Mouse (Mus musculus) spleen, postnatal 10 days (tissue): ENCODE results near the gene Gm28308.

Source experiments
- DNase-seq, 2 experiments: peaks; one replicate each; pipeline ENCODE4 v3.0.0; 2021 to 2022; ENCODE audit warnings: low spot score in 2 of 2

The Gm28308 gene

GRCm38 (mm10) chr6:52213119-52213986 lies at the start of gene Gm28308, which contains the start of gene Hoxa3:
Gm28308 (minus strand) TSS chr6:52213339.
Hoxa3 (minus strand) TSS chr6:52213336.
- DNase-seq = no peak

- no peak for DNase-seq
These were observed 49.6 kb upstream of the Gm28308 start for GRCm38 (mm10) chr6:52262463-52263320.

DNA sequence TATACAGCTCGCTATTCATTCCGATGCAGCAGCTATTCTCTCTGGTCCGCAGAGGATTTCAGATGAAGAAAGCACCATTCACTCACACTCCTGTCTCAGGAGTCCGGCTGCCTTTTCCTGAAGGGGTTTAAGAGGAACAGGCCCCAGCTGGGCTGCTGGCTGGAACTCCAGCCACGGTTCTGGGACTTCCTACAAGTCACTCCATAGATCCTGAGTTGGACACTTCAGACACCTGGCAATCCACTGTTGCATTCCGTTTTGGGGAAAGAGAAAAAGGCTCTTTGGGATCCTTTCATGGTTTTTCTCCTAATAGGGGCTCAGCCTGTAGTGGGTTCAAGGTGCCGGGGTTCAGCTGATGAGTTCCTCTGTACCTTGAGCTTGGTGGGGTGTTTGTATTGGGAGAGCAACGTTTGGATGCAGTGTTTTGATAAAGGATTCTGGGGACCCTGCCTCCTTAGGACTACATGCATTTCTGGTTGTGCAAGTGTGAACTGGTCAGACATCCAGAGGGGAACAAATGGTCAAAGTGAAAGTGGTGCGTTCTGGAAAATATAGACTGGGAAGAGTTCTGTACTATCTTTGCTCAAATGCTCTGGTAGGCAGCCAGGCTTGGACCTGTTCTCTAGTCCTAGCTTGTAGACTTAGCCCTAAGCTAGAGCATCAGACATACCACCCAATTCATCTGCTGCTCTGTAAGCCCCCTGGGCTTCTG lies 48.8 kb upstream of the Gm28308 start:
- no peak for DNase-seq

DNA sequence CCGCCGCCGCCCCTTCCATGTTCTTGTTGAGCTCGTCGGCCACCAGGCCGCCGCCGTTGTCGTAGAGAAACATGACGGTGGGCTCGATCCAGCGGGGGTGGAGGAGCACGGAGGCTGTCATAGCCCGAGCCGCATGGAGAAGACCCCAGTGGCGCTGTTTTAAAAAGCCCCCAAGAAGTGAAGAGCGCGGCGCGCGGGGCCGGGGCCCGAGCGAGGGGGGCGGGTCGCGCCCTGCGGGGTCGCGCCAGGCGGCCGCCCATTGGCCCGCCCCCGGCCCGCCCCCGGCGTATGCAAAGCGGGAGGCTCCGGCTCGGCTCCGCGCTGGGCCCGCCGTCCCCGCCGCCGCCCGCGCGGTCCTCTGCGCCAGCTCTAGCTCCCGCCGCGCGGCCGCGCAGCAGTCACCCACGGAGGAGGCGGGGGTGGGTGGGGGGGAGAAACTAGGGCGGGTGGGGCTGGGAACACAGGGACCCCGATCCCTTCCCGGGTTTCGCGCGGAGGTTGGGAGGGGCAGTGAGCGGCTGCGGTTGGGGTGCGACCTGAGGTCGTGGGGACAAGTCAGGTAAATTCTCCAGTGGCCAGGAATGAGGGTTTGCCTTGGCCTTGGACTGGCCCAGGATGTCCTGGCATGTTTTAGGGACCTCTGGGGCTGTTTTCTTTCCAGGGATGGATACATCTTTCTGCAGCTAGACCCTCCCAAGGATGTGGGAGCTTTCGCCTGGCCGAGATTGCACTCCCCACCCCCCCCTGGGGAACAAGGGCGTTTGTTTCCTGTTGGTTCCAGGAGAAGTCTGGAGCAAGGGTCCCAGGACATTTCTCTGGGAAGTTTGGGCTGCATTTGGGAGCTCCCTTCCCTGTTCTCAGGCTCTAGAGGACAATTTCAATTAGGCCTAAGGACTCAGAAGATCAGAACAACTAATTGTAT lies 47.8 kb upstream of the Gm28308 start, which contains the start of gene Hoxa13:
Gene Hoxa13 (minus strand): TSS at position 227 of the 922 bp plus-strand sequence.
- DNase-seq = peak in 1 of 2 experiments; percentile 36

DNA sequence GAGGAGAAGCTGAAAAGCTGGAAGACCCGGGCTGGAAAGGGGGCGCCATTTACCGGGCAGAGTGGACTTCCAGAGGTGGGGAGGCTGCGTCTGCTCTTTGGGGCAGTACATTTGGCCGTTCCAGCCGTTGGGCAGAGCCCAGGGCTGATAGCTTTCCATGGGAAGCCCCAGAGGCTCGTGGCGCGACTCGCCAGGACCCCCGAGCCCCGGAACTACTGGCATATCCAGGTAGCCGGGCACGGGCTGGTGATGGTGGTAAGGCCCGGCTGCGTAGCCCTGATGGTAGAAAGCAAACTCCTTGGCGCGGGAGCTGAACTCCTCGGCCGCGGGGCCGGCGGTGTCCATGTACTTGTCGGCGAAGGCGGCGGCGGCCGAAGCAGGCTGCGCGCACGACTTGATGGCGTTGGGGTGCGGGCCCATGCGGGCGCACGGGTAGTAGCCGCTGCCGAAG lies 46.7 kb upstream of the Gm28308 start:
- peak in 1 of 2 experiments; percentile 24 for DNase-seq

- DNase-seq = no peak
These were observed 46.1 kb upstream of the Gm28308 start for GRCm38 (mm10) chr6:52259081-52259790.

GRCm38 (mm10) chr6:52256956-52257355 lies 43.8 kb upstream of the Gm28308 start:
- DNase-seq = peak in 1 of 2 experiments; percentile 85

DNA sequence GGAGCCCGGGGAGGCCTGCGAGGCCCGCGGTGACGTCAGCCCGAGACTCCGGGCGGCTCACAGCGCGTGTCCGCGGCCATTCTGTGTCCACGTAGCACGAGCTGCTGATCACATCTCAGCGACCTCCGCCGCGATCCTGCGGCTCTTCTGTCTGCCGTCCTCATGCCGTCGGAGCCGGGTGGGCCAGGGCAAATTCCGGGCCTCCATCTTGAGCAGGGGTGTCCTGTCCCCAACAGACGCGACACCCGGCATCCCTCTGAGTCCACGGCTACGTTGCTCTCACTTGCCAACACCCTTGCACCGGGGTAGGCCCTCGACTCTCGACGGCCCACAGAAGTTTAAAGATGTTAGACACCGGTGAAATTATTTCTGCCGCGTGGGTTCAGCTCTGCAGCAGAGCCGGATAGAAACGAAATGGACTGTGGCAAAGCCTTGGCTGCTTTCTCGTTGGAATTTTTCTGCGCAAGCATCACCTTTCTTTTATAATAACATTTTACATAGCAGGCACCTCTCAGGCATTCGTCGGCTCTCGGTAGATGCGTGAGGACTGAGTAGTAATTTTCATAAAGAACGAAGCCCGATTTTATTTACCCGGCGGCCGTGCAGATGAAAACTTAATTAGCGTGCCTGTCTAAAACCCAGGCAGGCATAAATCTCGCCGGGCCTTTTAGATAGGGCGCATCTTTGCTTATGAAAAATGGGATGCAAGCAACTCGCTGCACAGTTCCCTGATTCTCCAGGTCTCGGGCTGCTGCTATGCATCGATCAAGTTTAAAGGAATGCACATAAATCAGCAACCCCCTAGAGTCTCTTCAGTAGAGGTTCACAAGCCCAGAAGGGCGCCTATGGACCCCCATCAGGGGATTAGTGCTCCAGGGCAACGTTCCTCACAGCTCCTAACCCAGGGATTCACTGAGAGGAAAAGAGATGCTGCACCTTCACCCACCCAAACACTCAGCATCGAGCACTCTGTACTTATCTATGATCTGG lies 40.7 kb upstream of the Gm28308 start:
- DNase-seq = no peak

DNA sequence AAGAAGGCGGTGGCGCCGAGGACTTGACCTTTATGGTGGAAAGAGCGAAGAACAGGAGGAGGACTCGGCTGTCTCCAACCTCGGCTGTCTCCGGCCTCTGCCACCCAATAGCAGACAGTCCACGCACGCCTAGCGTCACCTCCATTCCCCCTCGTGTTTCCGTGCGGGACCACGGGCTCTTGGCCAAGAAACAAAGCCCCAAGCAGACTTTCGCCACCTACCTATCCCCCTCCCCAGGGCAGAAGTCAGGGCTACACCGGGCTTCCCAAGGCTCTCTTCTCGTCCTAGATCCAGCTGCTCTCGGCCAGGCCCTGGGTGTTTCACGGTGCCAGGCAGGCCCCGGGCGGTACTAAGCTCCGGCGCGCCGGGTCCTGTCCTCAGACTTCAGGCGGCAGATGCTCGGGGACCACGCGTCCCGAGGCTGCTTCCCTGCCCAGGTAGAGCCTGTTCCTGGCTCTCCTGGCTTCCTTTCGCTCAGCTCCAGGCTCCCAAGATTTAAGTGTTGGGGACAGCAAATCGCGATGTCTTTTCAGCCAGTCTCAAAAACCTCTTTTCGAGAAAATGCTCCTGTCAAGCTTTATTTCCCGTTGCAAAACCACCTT lies 39.7 kb upstream of the Gm28308 start:
- DNase-seq = no peak

DNA sequence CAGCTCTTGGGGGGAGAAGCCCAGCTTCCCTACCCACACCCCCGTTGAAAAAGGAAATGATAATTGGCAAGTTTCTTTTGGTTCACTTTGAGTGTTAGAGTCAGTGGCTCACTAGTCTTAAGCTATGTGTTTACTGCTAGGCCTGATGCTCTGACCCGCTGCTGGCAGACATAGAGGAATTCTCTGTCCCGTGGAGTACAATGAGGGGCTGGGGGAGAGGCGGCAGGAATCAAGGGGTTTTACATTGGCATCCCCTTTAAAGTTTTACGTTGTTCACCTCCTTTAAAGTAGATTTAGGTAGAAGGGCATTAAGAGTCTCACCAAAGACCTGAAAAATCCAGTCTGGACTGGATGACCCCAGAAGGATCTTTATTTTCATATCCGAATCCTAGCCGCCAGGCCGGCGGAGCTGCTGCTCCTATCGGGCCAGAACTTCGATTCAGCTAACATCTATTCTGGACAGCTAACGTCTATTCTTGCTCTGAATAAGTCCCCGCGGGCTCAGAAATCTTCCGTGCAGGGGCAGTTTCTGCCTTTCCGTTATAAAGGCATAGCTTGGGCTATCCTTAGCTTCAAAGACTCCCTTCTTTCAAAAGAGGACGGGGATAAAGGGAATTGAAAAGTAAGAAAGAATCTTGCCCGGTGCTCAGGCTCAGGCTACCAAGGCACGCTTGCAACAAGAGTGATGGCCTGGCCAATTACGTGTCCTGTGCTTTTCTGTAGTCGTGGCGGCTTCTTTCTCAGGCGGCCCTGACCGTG lies 39.1 kb upstream of the Gm28308 start:
- no peak for DNase-seq

DNA sequence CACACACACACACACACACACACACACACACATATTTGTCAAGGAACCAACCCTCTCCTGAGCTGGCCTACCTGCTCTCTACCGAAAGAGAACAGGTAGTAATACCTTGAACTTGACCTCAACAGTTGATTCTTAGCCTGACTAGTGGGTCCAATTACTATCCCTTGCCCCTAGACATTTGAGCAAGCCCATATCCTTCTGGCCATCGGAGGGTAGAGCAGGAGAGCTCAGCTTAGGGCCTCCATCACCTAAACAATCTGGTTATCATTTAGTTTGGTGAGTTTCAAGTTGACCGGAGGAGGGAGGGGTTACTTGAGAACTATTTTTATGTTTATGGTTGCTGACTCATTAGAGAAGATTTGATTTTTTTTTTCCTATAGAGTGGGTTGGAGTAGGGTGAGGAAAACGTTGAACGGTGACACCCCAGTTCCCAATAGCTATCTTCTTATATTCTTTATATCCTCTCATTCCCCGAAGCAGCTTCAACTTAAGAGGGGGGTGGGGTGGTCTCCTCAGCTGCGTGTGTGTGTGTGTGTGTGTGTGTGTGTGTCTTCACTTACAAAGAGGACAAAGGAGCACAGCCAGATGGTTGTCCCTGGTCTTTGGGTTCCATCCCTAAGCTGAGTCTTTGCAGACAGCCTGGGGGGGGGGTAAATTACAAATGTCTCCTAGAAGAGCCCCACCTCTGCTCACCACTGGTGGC lies 38.2 kb upstream of the Gm28308 start:
- DNase-seq = peak in 1 of 2 experiments; percentile 4

DNA sequence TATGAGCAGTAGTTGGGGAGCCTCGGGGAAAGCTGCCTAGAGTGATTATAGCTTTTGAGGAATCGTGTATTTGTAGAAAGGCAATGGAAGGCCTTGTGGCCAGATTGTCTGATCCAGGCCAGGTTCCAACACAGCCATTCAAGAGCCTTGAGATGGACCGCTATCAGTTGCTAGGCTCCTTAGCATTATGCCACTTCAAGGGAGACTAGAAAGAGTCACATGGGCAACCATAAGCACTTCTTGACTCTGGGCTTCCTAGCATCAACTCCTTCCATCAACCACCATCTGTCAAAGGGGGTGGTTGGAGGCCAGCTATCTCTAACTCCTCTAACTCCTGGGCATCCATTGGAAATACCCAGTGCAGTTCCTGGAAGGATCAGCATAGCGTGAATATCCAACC lies 36.7 kb upstream of the Gm28308 start:
- peak in 1 of 2 experiments; percentile 7 for DNase-seq

GRCm38 (mm10) chr6:52249415-52249738 lies 36.2 kb upstream of the Gm28308 start:
- DNase-seq = peak in 1 of 2 experiments; percentile 10

DNA sequence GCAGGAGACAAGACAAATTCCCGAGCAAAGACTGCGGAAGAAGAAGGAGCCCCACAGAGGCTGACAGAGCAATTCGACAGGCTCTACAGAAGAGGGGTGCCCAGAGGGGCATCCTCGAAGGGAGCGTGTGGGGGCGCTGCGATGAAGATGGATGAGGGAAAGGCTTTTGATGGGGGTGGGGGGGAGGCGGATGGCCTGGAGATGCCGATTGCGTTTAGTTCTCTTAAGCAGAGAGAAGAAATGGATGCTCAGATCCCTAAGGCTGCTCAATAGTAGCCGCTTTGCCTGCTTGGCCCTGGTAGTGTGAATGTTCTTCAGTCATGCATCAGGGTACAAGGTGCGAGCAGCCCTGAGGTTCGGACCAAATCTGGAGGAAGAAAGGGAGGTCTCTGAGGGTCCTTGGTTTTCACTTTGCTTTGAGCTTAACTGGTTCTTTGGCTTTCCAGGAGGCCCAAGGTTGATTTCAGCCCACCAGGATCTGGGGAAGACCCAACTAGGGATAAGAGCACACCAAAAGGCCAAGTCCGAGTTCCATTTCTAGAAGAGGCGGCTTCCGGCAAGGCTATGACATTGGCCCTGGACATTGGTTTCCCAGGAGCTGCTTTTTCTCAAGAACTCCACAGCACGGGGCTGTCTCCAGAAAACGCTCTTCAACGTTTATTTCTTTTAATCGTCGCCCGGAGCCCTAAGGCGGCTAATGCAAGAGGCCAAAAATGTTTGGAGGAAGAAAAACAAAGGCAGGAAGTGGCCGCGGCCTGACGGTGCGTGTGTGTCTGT lies 35.7 kb upstream of the Gm28308 start:
- DNase-seq = peak in 1 of 2 experiments; percentile 7

DNA sequence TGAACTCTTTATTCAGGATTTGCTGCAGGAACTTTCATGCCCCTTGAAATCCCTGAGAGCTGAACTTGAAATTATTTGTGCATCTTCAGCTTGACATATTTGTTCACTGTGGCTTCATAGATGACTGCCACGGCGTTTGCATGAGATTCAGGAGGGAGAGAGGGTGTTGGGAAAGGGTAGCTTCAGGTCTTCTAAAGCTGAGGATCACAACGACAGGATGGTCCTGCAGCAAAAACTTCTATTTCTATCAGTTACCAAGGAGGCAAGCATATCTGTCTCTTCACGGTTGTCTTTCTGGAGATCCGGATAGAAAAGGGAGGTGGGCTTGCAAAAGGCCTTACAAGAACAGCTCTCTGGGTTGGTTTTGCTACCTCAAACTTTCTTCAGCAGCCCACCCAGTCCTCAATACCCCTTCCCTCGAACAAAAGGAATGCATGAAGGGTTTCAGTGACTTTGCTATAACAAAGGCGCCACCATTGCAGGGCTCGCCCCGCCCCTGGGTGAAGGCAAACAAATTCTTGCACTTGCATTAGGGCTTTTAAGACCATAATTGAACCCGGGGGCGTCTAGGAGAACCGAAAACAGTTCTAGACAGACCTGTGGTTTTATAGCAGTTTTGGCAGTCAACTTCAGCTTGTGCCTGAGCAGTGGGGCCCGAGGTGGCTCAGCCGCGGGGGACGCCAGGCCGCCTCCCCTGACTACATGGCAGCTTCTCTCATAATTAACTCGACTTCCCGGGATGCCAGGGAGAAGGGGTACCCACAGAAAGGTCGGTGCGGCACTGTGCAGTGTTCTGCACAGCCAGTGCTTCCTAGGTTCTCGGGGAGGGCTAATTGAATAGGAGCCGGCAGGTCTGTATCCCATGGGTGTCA lies 34.9 kb upstream of the Gm28308 start:
- no peak for DNase-seq
